Mouse (Mus musculus) T-cell, adult 2 months (primary cell): ENCODE results near the gene Trappc3l.

ENCODE experiments used
- DNase-seq: peaks from one replicate; pipeline ENCODE4 v3.0.0; 2022; ENCODE audit warnings: low spot score

Gene Trappc3l

GRCm38 (mm10) chr10:34095147-34095546 lies 57.8 kb downstream of the Trappc3l start:
- no peak for DNase-seq

- DNase-seq: no peak
Observed at GRCm38 (mm10) chr10:34095964-34096363, 58.6 kb downstream of the Trappc3l start.

DNA sequence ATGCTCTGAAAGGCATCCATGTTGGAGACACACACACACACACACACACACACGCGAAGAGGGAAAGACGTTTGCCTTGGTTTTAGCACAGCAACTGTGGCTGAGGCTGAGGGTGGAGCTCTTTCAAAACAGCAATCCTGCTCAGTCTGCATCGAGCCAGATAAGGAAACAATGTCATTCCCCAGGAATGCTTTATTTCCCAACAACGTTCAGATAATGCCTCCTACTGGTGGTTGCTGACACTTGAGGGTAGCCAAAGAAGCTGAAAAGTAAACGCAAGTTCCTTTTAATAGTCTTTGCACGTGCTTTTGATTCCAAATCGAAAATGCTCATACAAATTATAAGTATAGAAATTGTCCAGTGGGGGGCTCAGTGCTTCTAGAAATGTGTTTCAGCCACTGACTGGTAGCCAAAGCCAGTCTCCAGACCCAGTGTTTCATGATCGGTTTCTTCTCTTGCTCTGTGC lies 59.1 kb downstream of the Trappc3l start, which contains the start of gene Calhm5:
Gene Calhm5, minus strand, starts transcription at position 102 of the 466 bp plus-strand sequence.
- DNase-seq: peak; percentile 15

- peak; percentile 80 for DNase-seq
Observed at GRCm38 (mm10) chr10:34110863-34111465, 73.6 kb downstream of the Trappc3l start.

DNA sequence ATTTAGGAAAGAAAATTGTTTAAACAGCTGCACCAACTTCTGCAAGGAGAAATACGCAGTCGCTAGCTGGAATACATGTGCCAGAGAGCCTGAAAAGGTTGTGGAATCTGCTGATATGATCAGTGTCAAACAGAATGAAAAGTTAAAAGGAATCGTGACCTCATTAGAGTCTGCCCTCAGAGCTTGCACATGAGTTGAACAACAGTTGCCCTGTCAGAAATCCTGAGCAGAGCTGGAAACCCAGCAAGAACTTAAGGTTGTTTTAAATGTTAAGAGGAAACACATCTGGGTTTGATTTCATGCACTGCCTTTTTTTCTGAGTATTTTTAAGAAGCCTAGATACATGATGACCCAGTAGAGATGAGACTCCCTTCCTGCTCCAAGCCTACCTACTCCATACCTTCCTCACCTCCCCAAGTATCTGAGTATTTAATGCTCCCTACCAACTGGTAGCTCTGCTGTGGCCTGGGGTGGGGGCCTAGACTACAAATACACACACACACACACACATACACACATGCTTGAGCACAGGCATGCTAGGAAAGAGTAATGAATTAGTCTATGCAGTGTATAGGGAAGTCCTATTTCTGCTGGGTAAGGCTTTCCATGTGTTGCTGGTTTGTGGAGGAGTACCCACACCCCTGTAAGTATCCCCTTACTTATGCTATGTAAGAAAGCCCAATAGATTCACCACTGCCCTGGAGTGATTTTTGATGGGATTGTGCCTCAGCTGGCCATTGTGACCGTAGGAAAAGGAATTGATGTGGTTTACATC lies 74.8 kb downstream of the Trappc3l start:
- DNase-seq: peak; percentile 12

DNA sequence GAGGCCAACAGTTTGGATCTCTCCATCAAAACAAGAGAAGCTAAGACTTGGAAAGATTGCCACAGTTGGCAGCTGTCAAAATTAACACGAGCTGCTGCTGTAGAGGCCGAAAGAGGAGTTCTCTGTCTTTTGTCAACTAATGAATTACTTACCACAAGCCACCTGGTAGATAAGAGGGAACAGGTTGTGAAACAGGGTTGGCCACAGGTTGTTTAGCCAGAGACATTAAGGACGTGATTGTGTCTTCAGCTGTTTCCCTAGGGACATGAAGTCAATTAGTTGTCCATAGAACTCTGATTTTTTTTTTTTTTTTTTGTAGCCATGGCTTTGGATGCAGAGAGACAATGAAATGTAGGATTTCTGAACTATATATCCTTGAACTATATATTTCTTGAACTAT lies 79.7 kb downstream of the Trappc3l start:
- no peak for DNase-seq

GRCm38 (mm10) chr10:34117770-34118169 lies 80.4 kb downstream of the Trappc3l start:
- no peak for DNase-seq

- DNase-seq: no peak
Observed at GRCm38 (mm10) chr10:34118421-34118820, 81.0 kb downstream of the Trappc3l start.

- DNase-seq: peak; percentile 55
Observed at GRCm38 (mm10) chr10:34127392-34128378, 90.3 kb downstream of the Trappc3l start, which contains the start of gene Calhm6. Gene Calhm6, minus strand, starts transcription at chr10:34127984.

DNA sequence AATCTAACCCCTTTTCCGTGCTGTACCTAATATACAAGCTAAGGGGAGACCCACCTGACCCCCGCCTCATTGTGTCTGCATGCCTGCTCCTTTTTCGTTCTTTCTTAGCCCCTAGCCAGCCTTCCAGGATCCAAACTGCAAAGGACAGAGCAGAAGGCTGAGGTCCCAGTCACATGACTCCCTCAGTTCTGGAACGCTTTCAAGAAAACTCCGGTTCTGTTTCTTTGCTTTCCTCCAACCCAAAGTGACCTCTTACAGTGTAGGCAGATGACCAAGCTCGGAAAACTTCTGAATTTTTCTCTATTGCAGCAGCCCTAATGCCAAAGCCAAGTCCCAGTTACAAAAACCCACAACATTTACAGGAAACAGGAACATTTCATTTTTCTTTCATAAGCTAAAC lies 91.0 kb downstream of the Trappc3l start:
- DNase-seq: no peak

GRCm38 (mm10) chr10:34131356-34131755 lies 94.0 kb downstream of the Trappc3l start:
- no peak for DNase-seq

DNA sequence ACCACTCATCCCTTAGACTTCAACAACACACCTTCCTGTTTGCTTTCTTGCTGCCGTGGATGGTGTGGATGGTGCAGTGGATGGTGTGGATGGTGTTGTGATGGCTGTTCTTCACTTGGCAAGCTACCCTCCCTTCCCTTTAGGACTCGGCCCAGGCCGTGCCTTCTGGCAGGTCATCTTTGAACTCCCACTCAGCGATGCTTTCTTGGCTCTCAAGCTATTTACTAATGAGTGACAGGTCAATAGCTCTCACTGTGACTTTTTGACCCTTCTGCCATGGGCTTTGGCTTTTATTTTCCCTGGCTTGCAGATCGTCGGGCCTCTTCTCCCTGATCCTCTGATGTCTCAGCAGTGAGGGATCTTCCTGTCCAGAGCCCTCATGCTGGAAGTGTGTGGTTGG lies 99.0 kb downstream of the Trappc3l start:
- DNase-seq: no peak

GRCm38 (mm10) chr10:34138027-34138426 lies 100.6 kb downstream of the Trappc3l start:
- DNase-seq: no peak

GRCm38 (mm10) chr10:34139768-34140167 lies 102.4 kb downstream of the Trappc3l start:
- DNase-seq: no peak

DNA sequence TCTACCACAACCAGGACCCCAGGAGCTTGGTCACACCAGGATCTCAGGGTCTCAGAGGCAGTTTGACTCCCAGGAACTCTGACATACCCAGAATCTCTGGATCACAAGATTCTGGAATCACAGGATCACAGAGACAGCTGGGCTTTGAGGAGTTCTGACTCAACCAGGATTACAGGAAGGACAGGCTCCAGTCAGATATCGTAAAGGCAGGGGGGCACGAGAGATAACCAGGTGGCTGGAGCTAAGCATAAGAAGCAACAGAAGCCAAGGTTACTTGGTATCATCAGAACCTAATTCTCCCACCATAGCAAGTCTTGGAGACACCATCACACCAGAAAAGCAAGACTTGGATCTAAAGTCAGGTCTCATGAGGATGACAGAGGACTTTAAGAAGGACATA lies 104.3 kb downstream of the Trappc3l start:
- no peak for DNase-seq

DNA sequence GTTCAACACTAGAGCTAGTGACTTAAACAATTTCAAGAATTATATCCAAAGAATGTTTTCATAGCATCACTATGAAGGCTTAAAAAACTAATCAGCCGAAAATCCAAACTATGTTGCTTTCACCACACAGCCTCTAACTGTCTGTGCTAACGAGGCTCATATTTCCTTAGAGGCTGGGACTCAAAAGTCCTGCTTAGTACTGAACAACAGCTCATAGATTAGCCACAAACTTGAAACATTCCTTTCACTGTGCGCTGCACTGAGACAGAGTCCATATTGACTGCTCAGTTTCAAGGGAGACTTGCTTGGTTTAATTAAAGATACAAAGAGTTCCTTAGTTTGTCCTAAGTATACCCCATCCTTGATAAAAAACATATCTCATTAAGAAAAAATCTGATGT lies 112.4 kb downstream of the Trappc3l start:
- no peak for DNase-seq

GRCm38 (mm10) chr10:34150454-34150853 lies 113.1 kb downstream of the Trappc3l start:
- DNase-seq: no peak

DNA sequence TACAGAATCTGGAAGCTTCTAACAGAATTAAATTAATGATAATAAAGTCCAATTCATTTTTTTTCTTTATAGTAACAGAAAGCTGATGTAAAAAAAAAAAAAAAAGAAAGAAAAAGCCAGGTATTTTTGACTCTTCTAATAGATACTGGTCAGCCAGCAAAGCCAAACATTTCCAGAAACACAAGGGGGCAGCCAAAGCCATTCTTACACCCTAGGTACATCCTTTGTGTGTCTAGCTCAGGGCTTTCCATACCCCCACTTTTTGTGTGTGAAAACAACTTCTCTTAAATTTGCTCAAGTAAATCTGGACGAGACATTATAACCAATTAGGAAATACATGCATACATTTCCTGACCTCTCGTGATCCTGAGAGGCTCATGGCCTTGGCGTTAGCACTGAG lies 114.4 kb downstream of the Trappc3l start:
- no peak for DNase-seq

DNA sequence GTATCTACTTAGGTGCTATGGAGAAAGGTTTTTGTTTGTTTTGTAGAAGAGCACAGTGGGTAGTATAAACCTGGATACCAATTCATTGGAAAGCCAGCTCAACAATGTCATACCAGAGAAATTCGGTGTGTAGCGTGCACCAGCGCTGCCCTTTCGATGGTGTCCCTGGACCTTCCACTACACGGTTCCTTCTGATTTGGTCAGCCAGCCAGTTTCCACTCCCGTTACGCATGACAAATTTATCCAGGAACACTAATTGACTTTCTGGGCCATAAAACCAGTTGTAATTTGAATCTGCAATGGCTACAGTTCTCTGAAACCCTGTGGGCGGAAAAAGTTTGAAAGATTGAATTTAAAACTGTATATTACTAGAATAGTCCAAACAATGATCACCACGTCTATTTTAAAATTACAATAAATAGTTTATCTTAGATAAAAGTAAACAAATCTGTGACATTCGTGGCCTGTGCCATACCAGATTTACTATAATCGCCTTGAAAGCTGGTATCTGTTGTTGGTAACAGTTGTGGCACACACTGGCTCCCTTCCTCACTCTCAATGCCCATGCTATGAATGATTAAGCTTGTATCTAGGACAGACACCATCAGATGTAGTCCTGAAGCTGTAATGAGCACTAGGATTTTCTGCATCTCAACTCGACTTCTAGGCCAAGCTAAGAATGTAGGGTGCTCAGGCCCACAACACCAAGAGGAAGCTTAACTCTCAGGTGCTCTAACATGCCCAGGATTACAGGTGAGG lies 118.6 kb downstream of the Trappc3l start:
- DNase-seq: no peak
